Mouse (Mus musculus) erythroblast, embryonic 14.5 days (primary cell): ENCODE measurements around the gene Copg1.

Experiments used
- GATA1 ChIP-seq: IDR thresholded peaks from 2 replicates; pipeline ENCODE4 v1.6.1; 2012; ENCODE audit warnings: low read length, inconsistent platforms, mixed read lengths
- TAL1 ChIP-seq: IDR thresholded peaks from 3 replicates; pipeline ENCODE4 v1.6.1; 2012; ENCODE audit warnings: low read length, inconsistent platforms, mixed read lengths

GRCm38 (mm10) chr6:87887594-87888233, at the start of gene Copg1:
- TF ChIP-seq TAL1 (no peak), GATA1 (no peak)
